Mouse (Mus musculus) CH12.LX (cell line): ENCODE results near the gene Coro2b. TPM values are rescaled to one million over a fixed set of nuclear protein-coding genes. Genes with fewer than 3 reads are reported as not detected.

Experiments used
- DNase-seq: peaks from one replicate; pipeline ENCODE4 v3.0.0-alpha.2; 2013; ENCODE audit errors: extremely low read depth
- H3K27ac ChIP-seq: 2 replicates; pipeline ENCODE4 v1.5.1; 2012; ENCODE audit warnings: low read depth, mild to moderate bottlenecking, control low read depth, moderate library complexity; ENCODE audit not compliant: insufficient read depth
- H3K27me3 ChIP-seq: replicated peaks from 2 replicates; pipeline ENCODE3; 2012; ENCODE audit warnings: inconsistent platforms
- H3K36me3 ChIP-seq, 2 experiments: replicated peaks in 1 of 2; 2 replicates each; pipeline versions ENCODE3 to v1.6.1; 2012; ENCODE audit warnings: inconsistent platforms in 1 of 2, low read length in 1 of 2, mild to moderate bottlenecking in 1 of 2, mixed read lengths in 1 of 2, moderate library complexity in 1 of 2; ENCODE audit not compliant: control insufficient read depth in 1 of 2, insufficient read depth in 1 of 2
- H3K4me1 ChIP-seq, 2 experiments: 2 replicates each; pipeline ENCODE4 v1.6.1; 2012; ENCODE audit warnings: inconsistent platforms in 1 of 2, moderate library complexity in 1 of 2; ENCODE audit not compliant: insufficient read depth in 2 of 2, control insufficient read depth in 1 of 2
- H3K4me2 ChIP-seq: 2 replicates; pipeline ENCODE4 v1.6.1; 2012; ENCODE audit warnings: low read depth, mild to moderate bottlenecking, control low read depth; ENCODE audit not compliant: poor library complexity, insufficient read depth, severe bottlenecking
- H3K4me3 ChIP-seq, 3 experiments: fragments of 150-350 bp in 1 of 3; sonication (generic) in 1 of 3; replicated peaks in 1 of 3; 2 replicates each; pipeline versions ENCODE3 to v1.5.1; 2011 to 2012; ENCODE audit warnings: low read depth in 2 of 3, low read length in 2 of 3, mild to moderate bottlenecking in 2 of 3, moderate library complexity in 2 of 3, control low read depth in 1 of 3, improper control_type of control experiment in 1 of 3, inconsistent platforms in 1 of 3, mixed read lengths in 1 of 3; ENCODE audit not compliant: poor library complexity in 1 of 3
- H3K79me2 ChIP-seq: replicated peaks from 2 replicates; pipeline ENCODE4 v1.6.1; 2012; ENCODE audit warnings: mild to moderate bottlenecking, moderate library complexity; ENCODE audit not compliant: control insufficient read depth, poor library complexity, insufficient read depth, severe bottlenecking; ENCODE audit errors: extremely low read depth
- H3K9ac ChIP-seq: 2 replicates; pipeline ENCODE4 v1.6.1; 2012; ENCODE audit warnings: low read depth, mild to moderate bottlenecking, control low read depth, moderate library complexity; ENCODE audit not compliant: insufficient read depth
- H3K9me3 ChIP-seq: replicated peaks from 2 replicates; pipeline ENCODE3; 2012; ENCODE audit warnings: low read length, inconsistent platforms, mixed read lengths
- BHLHE40 ChIP-seq: IDR thresholded peaks from 2 replicates; pipeline ENCODE4 v1.6.1; 2011; ENCODE audit warnings: mild to moderate bottlenecking, low read depth, low read length, improper control_type of control experiment
- HCFC1 ChIP-seq: IDR thresholded peaks from 2 replicates; pipeline ENCODE4 v1.6.1; 2012; ENCODE audit warnings: low read depth, mild to moderate bottlenecking, inconsistent platforms, low read length, improper control_type of control experiment
- IRF4 ChIP-seq: IDR thresholded peaks from 2 replicates; pipeline ENCODE4 v1.6.1; 2014; ENCODE audit warnings: low read depth, mild to moderate bottlenecking, inconsistent platforms, low read length, improper control_type of control experiment
- KAT2A ChIP-seq: IDR thresholded peaks from 2 replicates; pipeline ENCODE4 v1.6.1; 2012; ENCODE audit warnings: low read length, improper control_type of control experiment, inconsistent platforms; ENCODE audit not compliant: insufficient replicate concordance
- MEF2A ChIP-seq: IDR thresholded peaks from 2 replicates; pipeline ENCODE4 v1.6.1; 2014; ENCODE audit warnings: low read depth, mild to moderate bottlenecking, inconsistent platforms, low read length, improper control_type of control experiment, borderline replicate concordance
- POLR2A ChIP-seq: IDR thresholded peaks from 2 replicates; pipeline ENCODE4 v1.6.1; 2011; ENCODE audit warnings: low read depth, mild to moderate bottlenecking, improper control_type of control experiment, low read length
- POLR2AphosphoS2 ChIP-seq: IDR thresholded peaks from 2 replicates; pipeline ENCODE4 v1.6.1; 2011; ENCODE audit warnings: low read depth, low read length, improper control_type of control experiment
- RAD21 ChIP-seq: IDR thresholded peaks from 2 replicates; pipeline ENCODE4 v1.6.1; 2011; ENCODE audit warnings: low read depth, mild to moderate bottlenecking, low read length, improper control_type of control experiment, moderate library complexity
- SMC3 ChIP-seq: IDR thresholded peaks from 2 replicates; pipeline ENCODE4 v1.6.1; 2011; ENCODE audit warnings: low read depth, low read length, improper control_type of control experiment
- TBP ChIP-seq: conservative IDR thresholded peaks from 2 replicates; pipeline ENCODE4 v1.6.1; 2011; ENCODE audit warnings: low read depth, low read length, improper control_type of control experiment
- TCF12 ChIP-seq: IDR thresholded peaks from 2 replicates; pipeline ENCODE4 v1.6.1; 2014; ENCODE audit warnings: low read depth, mild to moderate bottlenecking, inconsistent platforms, low read length, improper control_type of control experiment
- USF1 ChIP-seq: IDR thresholded peaks from 2 replicates; pipeline ENCODE4 v1.6.1; 2014; ENCODE audit warnings: low read depth, mild to moderate bottlenecking, inconsistent platforms, low read length, improper control_type of control experiment
- ZC3H11A ChIP-seq: IDR thresholded peaks from 2 replicates; pipeline ENCODE4 v1.6.1; 2012; ENCODE audit warnings: low read depth, mild to moderate bottlenecking, inconsistent platforms, low read length, improper control_type of control experiment
- ZKSCAN1 ChIP-seq: IDR thresholded peaks from 2 replicates; pipeline ENCODE4 v1.6.1; 2012; ENCODE audit warnings: low read depth, inconsistent platforms, low read length, improper control_type of control experiment, borderline replicate concordance
- dilution Hi-C: fragments of 300-500 bp; cut with MboI; formaldehyde crosslinking; loops from 2 replicates; pipeline ENCODE4 v1.14.3; 2020; ENCODE audit warnings: low sequenced_read_pairs; ENCODE audit not compliant: extremely low pct_unique_long_range_greater_than_20kb, extremely low pct_ligation_motif_present
- in situ Hi-C: fragments of 300-500 bp; cut with MboI; formaldehyde crosslinking; loops from 3 replicates; pipeline ENCODE4 v1.14.3; 2019; ENCODE audit warnings: low sequenced_read_pairs, low pct_ligation_motif_present, low pct_unique_long_range_greater_than_20kb, mixed read lengths
- polyA plus RNA-seq: library from polyadenylated mRNA; unstranded; fragments of >175 nt; gene quantifications from 2 replicates; pipeline ENCODE4 v1.2.1, GENCODE M21; 2012; ENCODE audit warnings: low read depth; ENCODE audit not compliant: insufficient read length
- total RNA-seq, 2 experiments: library from RNA; depleted of rRNA; stranded (reverse); fragments of 300-350 nt in 1 of 2; fragments of >200 nt in 1 of 2; gene quantifications; 2 replicates each; pipeline ENCODE4 v1.2.3; 2012 to 2014

The Coro2b gene
- total and polyA plus RNA-seq, 3 experiments, result 0.77 to 3.2 (median 0.85) TPM

GRCm38 (mm10) chr9:62559446-62559845, 22.6 kb upstream of the Coro2b start:
- no peak overlapping the region for H3K9ac ChIP-seq
- peaks cover 3% of the 10 kb centered on the region for H3K27me3 ChIP-seq
- no peak for TF ChIP-seq TBP
- no peak for TF ChIP-seq POLR2AphosphoS2
- no peak for TF ChIP-seq ZKSCAN1
- no peak for TF ChIP-seq TCF12
- no peak for TF ChIP-seq SMC3
- in situ Hi-C loops, result loop anchor here (25.0 kb wide), 1 partner anchor 522 kb away; the partner anchor contains the start of gene Paqr5
- H3K4me3 ChIP-seq, result no peak overlapping the region
- H3K27ac ChIP-seq, result no peak overlapping the region
- no peaks in the 10 kb centered on the region for H3K36me3 ChIP-seq
- H3K4me1 ChIP-seq, result peaks cover 0 to 6% of the 10 kb centered on the region in 2 experiments; a peak in 2 of 4 replicates
- no peak overlapping the region for H3K4me2 ChIP-seq
- no peaks in the 10 kb centered on the region for H3K9me3 ChIP-seq
- dilution Hi-C loops, result no loop called here
- H3K79me2 ChIP-seq, result no peaks in the 10 kb centered on the region
- no peak for DNase-seq

- H3K4me1 ChIP-seq, result peaks cover 0 to 7% of the 10 kb centered on the region in 2 experiments; a peak in 2 of 4 replicates
- H3K27ac ChIP-seq, result no peak overlapping the region
- in situ Hi-C loops (loop anchor here (25.0 kb wide), 1 partner anchor 521 kb away; the partner anchor contains the start of gene Paqr5), dilution Hi-C loops (no loop called here)
- H3K4me2 ChIP-seq, result no peak overlapping the region
- DNase-seq, result no peak
- H3K79me2 ChIP-seq, result no peaks in the 10 kb centered on the region
- H3K9me3 ChIP-seq, result no peaks in the 10 kb centered on the region
- no peak overlapping the region for H3K9ac ChIP-seq
- peaks cover 4% of the 10 kb centered on the region for H3K27me3 ChIP-seq
- no peaks in the 10 kb centered on the region for H3K36me3 ChIP-seq
- TF ChIP-seq HCFC1, result no peak
- no peak for TF ChIP-seq IRF4
- TF ChIP-seq BHLHE40, result no peak
- no peak for TF ChIP-seq KAT2A
- no peak overlapping the region for H3K4me3 ChIP-seq
Measured at GRCm38 (mm10) chr9:62558058-62558457, 21.2 kb upstream of the Coro2b start.

- dilution Hi-C loops, result no loop called here
Measured at GRCm38 (mm10) chr9:62556748-62557147, 19.9 kb upstream of the Coro2b start.

More at GRCm38 (mm10) chr9:62556748-62557147, 19.9 kb upstream of the Coro2b start:
- no peaks in the 10 kb centered on the region for H3K36me3 ChIP-seq
- H3K27me3 ChIP-seq, result peaks cover 4% of the 10 kb centered on the region
- no peak overlapping the region for H3K27ac ChIP-seq
- H3K79me2 ChIP-seq, result no peaks in the 10 kb centered on the region
- peaks cover 0 to 7% of the 10 kb centered on the region in 2 experiments; a peak in 2 of 4 replicates for H3K4me1 ChIP-seq
- no peaks in the 10 kb centered on the region for H3K9me3 ChIP-seq
- H3K4me3 ChIP-seq, result no peak overlapping the region
- TF ChIP-seq POLR2A (no peak), MEF2A (no peak), RAD21 (no peak), USF1 (no peak), ZC3H11A (no peak)
- TF ChIP-seq, all 38 proteins: peak for 0
- H3K9ac ChIP-seq, result no peak overlapping the region
- H3K4me2 ChIP-seq, result no peak overlapping the region
- in situ Hi-C loops, result loop anchor here (25.0 kb wide), 1 partner anchor 519 kb away; the partner anchor contains the start of gene Paqr5
- no peak for DNase-seq
